In genomic region chr7:120503891-120504662, GRCm38 (mm10) we compare ENCODE assay signal across 8 mouse cellular contexts.
A peak's percentile ranks its signal among the peaks of the same experiment; 100 is the strongest.
DNase-seq lines count a peak whose midpoint lies in the region; ATAC-seq and TF ChIP-seq lines count a peak whose summit lies in the region.

No protein-coding gene starts in this region.

- no peak overlapping the region for H3K27ac ChIP-seq in limb, embryonic 15.5 days
- no peak overlapping the region for H3K27ac ChIP-seq in stomach, postnatal 0 days (replicated peaks)

- H3K27me3 ChIP-seq in limb, embryonic 15.5 days = no peaks in the 10 kb centered on the region
- no peaks in the 10 kb centered on the region for H3K27me3 ChIP-seq in stomach, postnatal 0 days (ENCODE audit: control insufficient read depth, insufficient read depth, low read length)

- peaks cover 3% of the 10 kb centered on the region; the same call in 1 of the 2 replicates for H3K4me1 ChIP-seq in limb, embryonic 15.5 days
- H3K4me1 ChIP-seq in stomach, postnatal 0 days (replicated peaks; ENCODE audit: control insufficient read depth, insufficient read depth) = no peaks in the 10 kb centered on the region

- H3K4me2 ChIP-seq in limb, embryonic 15.5 days = peak overlapping the region; percentile 68
- peak overlapping the region; percentile 51 for H3K4me2 ChIP-seq in stomach, postnatal 0 days (replicated peaks; ENCODE audit: low read depth)

- peak overlapping the region; percentile 23; the same call in 1 of the 2 replicates for H3K9ac ChIP-seq in limb, embryonic 15.5 days
- H3K9ac ChIP-seq in stomach, postnatal 0 days (ENCODE audit: low read length) = peak overlapping the region; percentile 43; the same call in 1 of the 2 replicates

- no peaks in the 10 kb centered on the region for H3K36me3 ChIP-seq in limb, embryonic 15.5 days
- H3K36me3 ChIP-seq in stomach, postnatal 0 days (ENCODE audit: control insufficient read depth, insufficient read depth, low read length) = no peaks in the 10 kb centered on the region

- intact Hi-C loops in gastrocnemius, postnatal 36 days (cut with DNase I) = no loop called here

- peak; percentile 6 for DNase-seq in gastrocnemius, postnatal 10 days
- DNase-seq in gastrocnemius, postnatal 36 days = no peak
- peak; percentile 8 for DNase-seq in right cerebral cortex, postnatal 4 days
- DNase-seq in right cerebral cortex, adult 18-20 months = no peak
- no peak for DNase-seq in stomach, postnatal 0 days (ENCODE audit: low spot score)
- no peak for DNase-seq in thymus, postnatal 36 days
- no peak for DNase-seq in thymus, postnatal 25 days

- 11% methylated on average over 31 of the region's 31 CpGs for WGBS in limb, embryonic 15.5 days
- WGBS in stomach, postnatal 0 days = 9% methylated on average over 30 of the region's 31 CpGs

- TF ChIP-seq EP300 in stomach, postnatal 0 days (optimal IDR thresholded peaks at IDR 0.05) = no peak

- H3K9me3 ChIP-seq in limb, embryonic 15.5 days = no peaks in the 10 kb centered on the region
- no peaks in the 10 kb centered on the region for H3K9me3 ChIP-seq in stomach, postnatal 0 days (ENCODE audit: control insufficient read depth, low read length)

- H3K4me3 ChIP-seq in limb, embryonic 15.5 days = peak overlapping the region; percentile 33
- H3K4me3 ChIP-seq in stomach, postnatal 0 days (ENCODE audit: low read depth, low read length) = peak overlapping the region; percentile 17; the same call in 1 of the 2 replicates

- no peak for ATAC-seq in limb, embryonic 15.5 days (ENCODE audit: insufficient number of reproducible peaks, low FRiP score, low TSS enrichment, low read depth)
- ATAC-seq in stomach, postnatal 0 days (ENCODE audit: low FRiP score, low TSS enrichment) = no peak

- TF ChIP-seq CTCF in stomach, postnatal 0 days (IDR thresholded peaks at IDR 0.05; ENCODE audit: low read depth) = no peak

Comparison
In these comparisons a context has a peak if more than half of its experiments do, and no peak if none do; other contexts are left out.
1. DNase-seq: peak in gastrocnemius, postnatal 10 days (single experiment) and right cerebral cortex, postnatal 4 days (single experiment); none in gastrocnemius, postnatal 36 days (0 of 2), right cerebral cortex, adult 18-20 months (single experiment), stomach, postnatal 0 days (single experiment), thymus, postnatal 36 days (0 of 2) and thymus, postnatal 25 days (single experiment).